Mouse (Mus musculus) ES-Bruce4 (cell line): ENCODE measurements around the gene Npat. TPM values are rescaled to one million over a fixed set of nuclear protein-coding genes. Genes with fewer than 3 reads are reported as not detected.

Source experiments
- H3K27ac ChIP-seq: 2 replicates; pipeline ENCODE4 v1.5.1; 2012; ENCODE audit warnings: low read length, inconsistent platforms; ENCODE audit not compliant: insufficient read depth
- H3K27me3 ChIP-seq: 2 replicates; pipeline ENCODE4 v1.6.1; 2012; ENCODE audit warnings: mild to moderate bottlenecking, low read length, inconsistent platforms; ENCODE audit not compliant: control insufficient read depth, poor library complexity, insufficient read depth, severe bottlenecking
- H3K36me3 ChIP-seq: 2 replicates; pipeline ENCODE4 v1.6.1; 2012; ENCODE audit warnings: inconsistent platforms, mild to moderate bottlenecking, low read length, moderate library complexity; ENCODE audit not compliant: control insufficient read depth, poor library complexity, insufficient read depth, severe bottlenecking
- H3K4me1 ChIP-seq: one replicate; pipeline ENCODE4 v1.8.1; 2011; ENCODE audit warnings: low read length; ENCODE audit not compliant: control insufficient read depth, insufficient read depth
- H3K4me3 ChIP-seq: 2 replicates; pipeline ENCODE4 v1.5.1; 2011; ENCODE audit warnings: low read depth, mild to moderate bottlenecking, low read length
- H3K9ac ChIP-seq: 2 replicates; pipeline ENCODE4 v1.6.1; 2012; ENCODE audit warnings: low read depth, mild to moderate bottlenecking, inconsistent platforms; ENCODE audit not compliant: poor library complexity, severe bottlenecking
- H3K9me3 ChIP-seq: replicated peaks from 2 replicates; pipeline ENCODE4 v1.6.1; 2012; ENCODE audit warnings: mild to moderate bottlenecking, low read length, inconsistent platforms; ENCODE audit not compliant: control insufficient read depth, poor library complexity, insufficient read depth, severe bottlenecking
- CTCF ChIP-seq: IDR thresholded peaks from one replicate; pipeline ENCODE4 v1.8.1; 2011; ENCODE audit warnings: low read depth, low read length
- EP300 ChIP-seq: IDR thresholded peaks from 2 replicates; pipeline ENCODE4 v1.6.1; 2011; ENCODE audit warnings: low read depth, low read length; ENCODE audit not compliant: insufficient read depth
- POLR2A ChIP-seq: IDR thresholded peaks from one replicate; pipeline ENCODE4 v1.8.1; 2011; ENCODE audit warnings: low read length; ENCODE audit not compliant: insufficient read depth
- polyA plus RNA-seq: library from polyadenylated mRNA; stranded (reverse); fragments of >200 nt; gene quantifications from 2 replicates; pipeline ENCODE4 v1.2.4, GENCODE M21; 2011; ENCODE audit warnings: low read depth; ENCODE audit not compliant: missing spikeins, insufficient read depth, insufficient read length

Gene Npat
- polyA plus RNA-seq, 1 experiment = 44.5 TPM

DNA sequence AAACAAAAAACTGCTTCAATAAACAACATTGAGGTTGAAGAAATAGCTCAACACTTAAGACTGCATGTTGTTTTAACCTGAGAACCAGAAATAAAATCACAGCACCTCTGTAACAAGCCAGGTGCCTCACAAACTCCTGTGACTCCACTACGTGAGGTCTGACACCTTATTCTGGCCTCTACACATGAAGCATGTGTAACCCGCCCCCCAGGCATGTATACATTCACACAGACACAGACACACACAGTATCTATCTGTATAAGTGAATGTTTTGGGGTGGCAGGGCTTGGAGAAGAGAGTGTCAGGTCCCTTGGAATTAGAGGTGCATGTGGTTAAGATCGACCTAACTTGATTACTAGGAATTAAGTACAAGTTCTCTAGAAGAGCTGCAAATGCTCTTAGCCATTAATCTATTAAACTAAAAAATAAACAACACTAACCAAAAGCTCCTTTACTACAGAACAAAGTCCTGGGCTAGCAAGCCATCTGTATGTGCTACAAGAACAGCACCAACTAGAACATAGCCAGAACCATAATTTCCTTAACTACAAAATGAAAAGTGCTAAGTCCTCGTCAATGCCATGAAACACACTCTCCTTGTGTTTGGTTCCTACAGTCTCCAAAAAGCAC is 60.2 kb downstream of the Npat start:
- Histone ChIP-seq H3K9ac (no peak overlapping the region), H3K27me3 (no peaks in the 10 kb centered on the region), H3K4me3 (no peak overlapping the region), H3K27ac (no peak overlapping the region), H3K4me1 (no peaks in the 10 kb centered on the region), H3K36me3 (no peaks in the 10 kb centered on the region), H3K9me3 (no peaks in the 10 kb centered on the region)
- TF ChIP-seq EP300 (no peak), POLR2A (no peak), CTCF (no peak)

DNA sequence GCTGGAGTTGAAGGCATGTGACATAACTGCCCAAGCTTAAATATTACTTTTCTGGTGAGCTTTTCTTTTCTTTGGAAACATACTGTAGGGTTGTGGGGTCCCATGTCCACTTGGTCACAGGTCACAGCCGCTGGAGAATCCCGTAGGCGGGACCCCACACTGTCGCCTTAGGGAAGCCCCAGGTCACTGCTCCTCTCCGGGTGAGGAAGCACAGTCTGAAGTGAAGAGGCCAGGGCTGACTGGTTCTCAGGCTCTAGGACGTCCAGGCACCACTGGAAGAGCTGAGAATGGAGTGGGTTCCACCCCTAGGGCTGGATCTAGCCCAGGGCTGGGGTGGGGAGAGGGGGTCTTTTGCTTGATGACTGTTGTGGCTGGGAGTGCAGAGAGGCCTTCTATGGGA is 61.8 kb downstream of the Npat start:
- no peaks in the 10 kb centered on the region for H3K36me3 ChIP-seq
- no peak overlapping the region for H3K9ac ChIP-seq
- H3K4me1 ChIP-seq = no peaks in the 10 kb centered on the region
- H3K9me3 ChIP-seq = no peaks in the 10 kb centered on the region
- H3K4me3 ChIP-seq = no peak overlapping the region
- TF ChIP-seq POLR2A = no peak
- no peak for TF ChIP-seq CTCF
- TF ChIP-seq EP300 = no peak
- H3K27ac ChIP-seq = no peak overlapping the region
- no peaks in the 10 kb centered on the region for H3K27me3 ChIP-seq

DNA sequence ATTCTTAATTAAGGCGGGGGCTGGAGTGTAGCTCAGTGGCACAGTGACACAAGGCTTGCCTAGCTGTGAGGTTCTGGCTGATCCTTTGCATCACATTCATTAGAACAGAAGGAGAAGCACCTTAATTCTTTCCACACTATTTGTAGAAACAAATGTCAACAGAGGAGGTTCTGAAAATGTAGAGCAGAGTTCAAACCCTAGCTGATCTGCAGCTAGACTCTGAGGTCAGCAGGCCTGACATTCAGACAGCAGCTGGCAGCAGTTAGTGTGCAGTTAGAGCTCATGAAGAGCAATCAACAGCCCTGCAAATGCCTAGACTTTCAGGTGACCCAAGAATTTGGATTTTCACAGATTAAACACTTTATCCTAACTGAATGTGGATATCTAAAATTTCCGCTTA is 64.7 kb downstream of the Npat start:
- Histone ChIP-seq H3K9ac (no peak overlapping the region), H3K27me3 (no peaks in the 10 kb centered on the region), H3K9me3 (no peaks in the 10 kb centered on the region), H3K36me3 (no peaks in the 10 kb centered on the region), H3K4me3 (no peak overlapping the region), H3K4me1 (no peaks in the 10 kb centered on the region), H3K27ac (no peak overlapping the region)
- TF ChIP-seq EP300 (no peak), POLR2A (no peak), CTCF (no peak)

DNA sequence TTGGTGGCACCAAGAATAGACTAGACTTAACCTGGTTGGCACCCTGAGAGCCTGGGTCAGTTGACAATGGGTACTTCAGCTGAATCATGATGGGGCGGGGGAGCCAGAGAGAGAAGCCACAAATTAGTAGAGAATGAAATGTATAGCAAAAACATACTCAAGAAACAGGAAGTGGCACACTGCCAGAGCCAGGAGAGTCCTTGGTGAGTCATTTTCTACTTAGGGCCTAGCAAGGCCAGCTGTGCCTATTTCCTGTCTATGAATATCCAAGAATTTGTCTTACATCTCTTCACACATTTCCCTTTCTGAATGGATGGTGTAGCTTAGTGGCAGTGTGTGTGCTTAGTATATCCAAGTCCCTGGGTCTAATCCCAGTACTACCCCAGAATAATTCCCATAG is 66.5 kb downstream of the Npat start:
- H3K27ac ChIP-seq = no peak overlapping the region
- H3K4me3 ChIP-seq = no peak overlapping the region
- TF ChIP-seq EP300 = no peak
- no peaks in the 10 kb centered on the region for H3K27me3 ChIP-seq
- H3K9ac ChIP-seq = no peak overlapping the region
- H3K4me1 ChIP-seq = no peaks in the 10 kb centered on the region
- H3K36me3 ChIP-seq = no peaks in the 10 kb centered on the region
- no peaks in the 10 kb centered on the region for H3K9me3 ChIP-seq

GRCm38 (mm10) chr9:53603849-53604248 is 67.0 kb downstream of the Npat start:
- Histone ChIP-seq H3K9ac (no peak overlapping the region), H3K27me3 (no peaks in the 10 kb centered on the region), H3K27ac (no peak overlapping the region), H3K36me3 (no peaks in the 10 kb centered on the region), H3K4me3 (no peak overlapping the region), H3K4me1 (no peaks in the 10 kb centered on the region), H3K9me3 (no peaks in the 10 kb centered on the region)
- TF ChIP-seq CTCF = no peak
- no peak for TF ChIP-seq POLR2A
- no peak for TF ChIP-seq EP300

DNA sequence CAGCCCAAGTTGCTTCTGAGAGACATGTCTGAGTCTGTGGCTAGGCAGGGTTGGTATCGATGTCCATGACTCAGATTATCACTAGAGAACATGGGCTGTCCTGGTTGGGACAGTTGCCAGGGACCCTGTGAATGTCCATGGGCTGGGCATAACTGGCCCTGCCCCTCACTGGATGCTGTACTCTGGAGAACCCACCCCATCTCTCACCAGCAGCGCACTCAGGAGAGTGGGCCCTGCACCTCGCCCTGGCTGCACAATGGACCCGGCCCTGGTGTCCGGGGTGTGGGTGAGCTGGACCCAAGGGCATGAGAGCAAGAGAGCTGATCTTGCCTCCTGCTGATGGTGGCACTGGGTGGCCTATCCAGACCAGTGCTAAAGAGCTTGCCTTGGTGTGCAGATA is 68.1 kb downstream of the Npat start:
- Histone ChIP-seq H3K27me3 (0 out of 2 replicates have a peak, but pooled peaks cover 1% of the 10 kb centered on the region), H3K9ac (no peak overlapping the region), H3K27ac (no peak overlapping the region), H3K9me3 (no peaks in the 10 kb centered on the region), H3K36me3 (no peaks in the 10 kb centered on the region), H3K4me3 (no peak overlapping the region), H3K4me1 (no peaks in the 10 kb centered on the region)
- TF ChIP-seq EP300 = no peak
- TF ChIP-seq CTCF = no peak
- TF ChIP-seq POLR2A = no peak

DNA sequence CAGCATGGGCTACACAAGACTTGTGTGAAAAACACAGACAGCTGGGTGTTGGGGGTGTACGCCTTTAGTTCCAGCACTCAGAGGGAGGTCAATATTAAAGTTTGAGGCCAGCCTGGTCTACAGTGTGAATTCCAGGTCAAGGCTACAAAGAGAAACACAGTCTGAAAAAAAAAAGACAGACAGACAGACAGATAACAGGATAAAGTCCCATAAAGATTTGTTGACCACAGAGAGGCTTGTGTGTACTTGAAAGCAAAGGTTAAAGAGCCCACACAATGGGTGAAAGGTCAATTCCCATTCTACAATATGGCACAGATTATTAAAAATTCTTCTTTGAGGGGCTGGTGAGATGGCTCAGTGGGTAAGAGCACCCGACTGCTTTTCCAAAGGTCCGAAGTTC is 70.3 kb downstream of the Npat start:
- TF ChIP-seq POLR2A (no peak), EP300 (no peak), CTCF (no peak)
- no peaks in the 10 kb centered on the region for H3K4me1 ChIP-seq
- no peak overlapping the region for H3K9ac ChIP-seq
- no peak overlapping the region for H3K4me3 ChIP-seq
- H3K27ac ChIP-seq = no peak overlapping the region
- H3K36me3 ChIP-seq = no peaks in the 10 kb centered on the region
- 0 out of 2 replicates have a peak, but pooled peaks cover 1% of the 10 kb centered on the region for H3K27me3 ChIP-seq
- no peaks in the 10 kb centered on the region for H3K9me3 ChIP-seq
